Mouse (Mus musculus) liver (tissue): ENCODE measurements around the gene Irak1bp1.

Source experiments
- DNase-seq: peaks from one replicate; pipeline ENCODE4 v3.0.0-alpha.2; 2020; ENCODE audit warnings: mixed read lengths

Gene Irak1bp1

GRCm38 (mm10) chr9:82888645-82889044 lies 59.3 kb downstream of the Irak1bp1 start:
- DNase-seq: no peak
